Mouse (Mus musculus): Measurements from ENCODE around the gene Pdyn.

DNA sequence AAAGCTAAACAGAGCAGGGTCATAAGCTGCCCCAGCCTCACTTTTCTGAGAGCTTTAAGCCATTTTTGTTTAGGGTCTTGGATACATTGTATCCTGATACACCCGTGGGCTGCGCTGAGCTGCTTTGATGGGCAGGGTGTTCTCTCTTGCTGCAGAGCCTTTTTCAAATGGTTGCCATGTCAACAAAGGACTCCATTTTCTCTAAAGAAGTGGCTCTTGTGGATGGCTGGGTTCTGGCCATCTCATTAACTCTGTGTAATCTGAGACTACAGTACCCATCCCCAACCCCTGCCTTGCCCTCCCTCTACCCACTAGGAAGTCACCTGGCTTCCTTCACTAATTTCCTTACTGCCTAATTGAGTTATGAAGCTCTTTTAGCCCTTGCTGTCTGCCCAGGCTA, 22.0 kb downstream of the Pdyn start:
- no peak for TF ChIP-seq POLR2AphosphoS5 (IDR thresholded peaks at IDR 0.05; ENCODE audit: insufficient replicate concordance, low read depth, low read length)
- no peak for TF ChIP-seq CTCF (IDR thresholded peaks at IDR 0.05; ENCODE audit: low read depth, low read length)
- TF ChIP-seq GATA1 (IDR thresholded peaks at IDR 0.05; ENCODE audit: borderline replicate concordance, low read length): no peak
- TF ChIP-seq TAL1 (conservative IDR thresholded peaks at IDR 0.05; ENCODE audit: low read depth, low read length): no peak
- no peak for TF ChIP-seq GATA2 (IDR thresholded peaks at IDR 0.05; ENCODE audit: borderline replicate concordance, low read depth, low read length)
